Comparison of ENCODE assay signal across 34 mouse cellular contexts in genomic region chr11:72389407-72390142, GRCm38 (mm10). TPM values are rescaled to one million over a fixed set of nuclear protein-coding genes. Genes with fewer than 3 reads are reported as not detected.
DNase-seq lines count a peak whose midpoint lies in the region; ATAC-seq lines count a peak whose summit lies in the region.
"Had no signal": no experiment of that assay in that cellular context is flagged by ENCODE, and none has a peak within 500 bp of the region (broad histone marks: within the 10 kb centered on the region; RNA-seq: fewer than 3 reads in every experiment).

No protein-coding gene starts in this region.

- ATAC-seq in heart, embryonic 15.5 days (replicated peaks; ENCODE audit: insufficient number of reproducible peaks, insufficient read depth, low FRiP score, low read depth) = no peak
- no peak for ATAC-seq in inflammation-experienced regulatory T-cells, adult 6 months
- ATAC-seq: forebrain, postnatal 0 days; hindbrain, embryonic 16.5 days; intestine, embryonic 15.5 days; liver, embryonic 12.5 days; liver, postnatal 0 days; midbrain, embryonic 16.5 days had no signal

- H3K36me3 ChIP-seq in heart, embryonic 15.5 days = peaks cover 52% of the 10 kb centered on the region
- H3K36me3 ChIP-seq: intestine, embryonic 15.5 days; liver, embryonic 12.5 days had no signal

- H3K4me3 ChIP-seq in heart, embryonic 15.5 days = no peak overlapping the region
- H3K4me3 ChIP-seq: erythroblast, embryonic 14.5 days; hindbrain, embryonic 10.5 days; intestine, embryonic 15.5 days; liver, embryonic 12.5 days had no signal

- 0 out of 2 replicates have a peak overlapping the region, but pooled peaks have one; percentile 11 for H3K27ac ChIP-seq in heart, embryonic 15.5 days
- H3K27ac ChIP-seq: hindbrain, embryonic 10.5 days; intestine, embryonic 15.5 days; kidney, postnatal 0 days; liver, embryonic 12.5 days; stomach, postnatal 0 days had no signal

- WGBS in heart, embryonic 15.5 days = 84% methylated on average over 7 of the region's 7 CpGs

- H3K9me3 ChIP-seq in heart, embryonic 15.5 days (replicated peaks) = no peaks in the 10 kb centered on the region
- H3K9me3 ChIP-seq: hindbrain, embryonic 10.5 days; intestine, embryonic 15.5 days; liver, embryonic 12.5 days had no signal

- intact Hi-C loops in gastrocnemius, postnatal 14 days (cut with DNase I; ENCODE audit: low total_unique reads) = no loop called here

- H3K4me1 ChIP-seq in heart, embryonic 15.5 days (replicated peaks) = peaks cover 17% of the 10 kb centered on the region
- H3K4me1 ChIP-seq: hindbrain, embryonic 10.5 days; liver, embryonic 12.5 days had no signal

- H3K4me2 ChIP-seq in heart, embryonic 15.5 days = no peak overlapping the region
- H3K4me2 ChIP-seq: intestine, embryonic 15.5 days; liver, embryonic 12.5 days; midbrain, embryonic 11.5 days had no signal

- H3K27me3 ChIP-seq in heart, embryonic 15.5 days = no peaks in the 10 kb centered on the region
- H3K27me3 ChIP-seq: intestine, embryonic 15.5 days; liver, embryonic 12.5 days had no signal

- DNase-seq in heart, postnatal 4 days = no peak
- peak; percentile 47 for DNase-seq in gastrocnemius, postnatal 14 days
- peak; percentile 77 for DNase-seq in gastrocnemius, postnatal 25 days
- DNase-seq in lung, postnatal 10 days = peak; percentile 55
- no peak for DNase-seq in adrenal gland, postnatal 10 days
- DNase-seq: adrenal gland, postnatal 36 days; B cell, adult 2 months; cerebellum, adult 18-20 months; forebrain, postnatal 0 days; kidney, adult 8-10 months; kidney, postnatal 4 days; layer of hippocampus, postnatal 36 days; left cerebral cortex, postnatal 4 days; liver, postnatal 0 days; right cerebral cortex, adult 18-20 months; thymus, adult 18-20 months; thymus, postnatal 25 days had no signal

- no peak overlapping the region for H3K9ac ChIP-seq in heart, embryonic 15.5 days
- H3K9ac ChIP-seq: forebrain, postnatal 0 days; intestine, embryonic 15.5 days; liver, embryonic 12.5 days; liver, postnatal 0 days had no signal

RNA-seq across cellular contexts. Expression of gene Smtnl2, which starts 21.9 kb away (rescaled TPM):
- polyA plus RNA-seq in heart, embryonic 15.5 days (2015; fragmentation: Nextera tagmentation; extraction: Ambion mirVana) = 114 and 133 TPM in 2 replicates
- total RNA-seq in heart, postnatal 4 days (2021) = 10 to 100 TPM; 62.2 to 63.4 TPM
- 100 to 1,000 TPM; 160 to 162 TPM for total RNA-seq in gastrocnemius, postnatal 14 days (2021)
- total RNA-seq in gastrocnemius, postnatal 25 days (2021) = 100 to 1,000 TPM; 219 to 223 TPM
- total RNA-seq in adrenal gland, postnatal 10 days (2021) = 10 to 100 TPM in 1 of 2 experiments, 1 to 10 TPM in 1; 6.6 to 14.7 TPM
- polyA plus RNA-seq in inflammation-experienced regulatory T-cells, adult 6 months (2017; shearing (Covaris generic)) = not detected
- total RNA-seq: megakaryocyte, adult 5-6 weeks; neutrophil, adult 5-6 weeks had no signal
- polyA plus RNA-seq: erythroblast, embryonic 14.5 days had no signal

RNA-seq across cellular contexts. Expression of gene Tekt1, which starts 27.3 kb away (rescaled TPM):
- 0.72 and 1.1 TPM in 2 replicates for polyA plus RNA-seq in heart, embryonic 15.5 days (2015; fragmentation: Nextera tagmentation; extraction: Ambion mirVana)
- total RNA-seq in heart, postnatal 4 days (2021) = under 1 TPM; 0.26 to 0.50 TPM
- under 1 TPM; 0.78 TPM for total RNA-seq in gastrocnemius, postnatal 14 days (2021)
- under 1 TPM; 0.64 to 0.70 TPM for total RNA-seq in gastrocnemius, postnatal 25 days (2021)
- total RNA-seq in adrenal gland, postnatal 10 days (2021) = under 1 TPM in 1 of 2 experiments, not detected in 1; 0.21 TPM
- polyA plus RNA-seq in inflammation-experienced regulatory T-cells, adult 6 months (2017; shearing (Covaris generic)) = not detected
- total RNA-seq: megakaryocyte, adult 5-6 weeks; neutrophil, adult 5-6 weeks had no signal
- polyA plus RNA-seq: erythroblast, embryonic 14.5 days; liver, postnatal 0 days; spleen, adult 2 months; stomach, postnatal 0 days had no signal

RNA-seq across cellular contexts. Expression of gene Ggt6, which starts 45.8 kb away (rescaled TPM):
- 0.15 TPM in 1 of 2 replicates, not detected in the other for polyA plus RNA-seq in heart, embryonic 15.5 days (2015; fragmentation: Nextera tagmentation; extraction: Ambion mirVana)
- not detected for total RNA-seq in heart, postnatal 4 days (2021)
- under 1 TPM; 0.18 to 0.38 TPM for total RNA-seq in gastrocnemius, postnatal 14 days (2021)
- total RNA-seq in gastrocnemius, postnatal 25 days (2021) = under 1 TPM; 0.38 TPM
- 1 to 10 TPM; 2.7 to 3.5 TPM for total RNA-seq in adrenal gland, postnatal 10 days (2021)
- not detected for polyA plus RNA-seq in inflammation-experienced regulatory T-cells, adult 6 months (2017; shearing (Covaris generic))
- total RNA-seq: forebrain, postnatal 0 days; layer of hippocampus, postnatal 36 days; left cerebral cortex, postnatal 4 days; megakaryocyte, adult 5-6 weeks; neutrophil, adult 5-6 weeks had no signal
- polyA plus RNA-seq: erythroblast, embryonic 14.5 days; forebrain, embryonic 11.5 days; forebrain, postnatal 0 days; heart, postnatal 0 days; hindbrain, embryonic 10.5 days; hindbrain, embryonic 16.5 days; liver, embryonic 12.5 days; midbrain, embryonic 11.5 days; midbrain, embryonic 16.5 days; neural tube, embryonic 11.5 days had no signal

RNA-seq across cellular contexts. Expression of gene Mybbp1a, which starts 51.6 kb away (rescaled TPM):
- 57.8 and 83.8 TPM in 2 replicates for polyA plus RNA-seq in heart, embryonic 15.5 days (2015; fragmentation: Nextera tagmentation; extraction: Ambion mirVana)
- 10 to 100 TPM; 55.6 to 55.9 TPM for total RNA-seq in heart, postnatal 4 days (2021)
- 10 to 100 TPM; 58.7 to 62.8 TPM for total RNA-seq in gastrocnemius, postnatal 14 days (2021)
- 10 to 100 TPM; 52.1 to 56.5 TPM for total RNA-seq in gastrocnemius, postnatal 25 days (2021)
- 10 to 100 TPM; 77.5 to 84.6 TPM for total RNA-seq in adrenal gland, postnatal 10 days (2021)
- 10 to 100 TPM; 46.1 to 71.2 (median 64.1) TPM for polyA plus RNA-seq in inflammation-experienced regulatory T-cells, adult 6 months (2017; shearing (Covaris generic))

Comparison
In these comparisons a context has a peak if more than half of its experiments do, and no peak if none do; other contexts are left out.
1. DNase-seq: peak in gastrocnemius, postnatal 14 days (single experiment), gastrocnemius, postnatal 25 days (single experiment) and lung, postnatal 10 days (single experiment); none in heart, postnatal 4 days (single experiment) and adrenal gland, postnatal 10 days (single experiment).
2. RNA of gene Smtnl2, which starts 21.9 kb away (total RNA-seq): 219 to 223 TPM in gastrocnemius, postnatal 25 days, 160 to 162 TPM in gastrocnemius, postnatal 14 days and 62.2 to 63.4 TPM in heart, postnatal 4 days; 6.6 to 14.7 TPM in adrenal gland, postnatal 10 days; every median in the first group is over 4 times any median in the second.